Mouse (Mus musculus) T-cell, adult 2 months (primary cell): ENCODE results near the gene Sbk3.
A peak's percentile ranks its signal among the peaks of the same experiment; 100 is the strongest.
"Not testable (repeated sequence)": the region's sequence is repeated elsewhere in the genome, so short reads cannot be mapped to it uniquely, and the experiment has no call there.

Experiments used
- DNase-seq: peaks from one replicate; pipeline ENCODE4 v3.0.0; 2022; ENCODE audit warnings: low spot score

Sbk3 gene

DNA sequence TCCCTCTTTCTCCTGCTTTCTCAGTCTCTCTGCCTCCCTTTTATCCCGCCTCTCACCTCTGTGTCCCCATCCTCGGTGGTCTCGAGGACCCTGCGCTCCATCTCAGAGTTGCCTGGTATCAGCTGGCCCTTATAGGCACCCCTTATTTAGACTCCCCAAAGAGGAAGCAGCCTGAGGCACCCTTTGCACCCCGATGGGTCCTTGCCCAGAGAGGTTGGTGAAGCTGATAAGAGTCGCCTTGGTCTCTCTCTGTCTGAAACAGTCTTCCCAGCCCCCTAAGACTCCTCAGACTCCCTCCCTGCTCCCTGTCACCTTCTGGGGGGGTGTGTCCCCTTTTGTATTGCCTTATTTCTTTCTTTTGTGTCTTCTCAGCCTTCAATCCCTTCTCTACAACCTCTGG is at the start of gene Sbk3:
TSS of gene Sbk3 (minus strand) at position 101 of the 400 bp plus-strand sequence.
- no peak for DNase-seq

DNA sequence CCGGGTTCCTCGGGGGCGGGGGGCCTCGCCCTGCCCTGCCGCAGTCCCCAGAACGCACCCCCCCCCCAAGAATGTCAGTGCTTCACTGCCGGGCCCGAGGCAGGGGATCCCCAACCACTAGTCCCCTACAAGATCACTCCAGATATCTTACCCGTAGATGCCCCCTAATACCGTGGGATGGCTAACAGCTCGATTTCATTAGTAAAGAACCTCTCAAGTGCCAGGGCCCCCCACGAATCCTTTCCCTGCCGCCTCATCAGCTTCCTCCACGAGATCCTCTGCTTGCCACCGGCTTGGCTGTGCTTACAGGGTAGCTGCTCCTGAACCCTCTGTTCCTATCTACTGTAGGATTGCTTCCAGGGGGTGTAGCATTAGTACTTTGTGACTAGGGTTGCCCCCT is 49.7 kb upstream of the Sbk3 start:
- DNase-seq: no peak

DNA sequence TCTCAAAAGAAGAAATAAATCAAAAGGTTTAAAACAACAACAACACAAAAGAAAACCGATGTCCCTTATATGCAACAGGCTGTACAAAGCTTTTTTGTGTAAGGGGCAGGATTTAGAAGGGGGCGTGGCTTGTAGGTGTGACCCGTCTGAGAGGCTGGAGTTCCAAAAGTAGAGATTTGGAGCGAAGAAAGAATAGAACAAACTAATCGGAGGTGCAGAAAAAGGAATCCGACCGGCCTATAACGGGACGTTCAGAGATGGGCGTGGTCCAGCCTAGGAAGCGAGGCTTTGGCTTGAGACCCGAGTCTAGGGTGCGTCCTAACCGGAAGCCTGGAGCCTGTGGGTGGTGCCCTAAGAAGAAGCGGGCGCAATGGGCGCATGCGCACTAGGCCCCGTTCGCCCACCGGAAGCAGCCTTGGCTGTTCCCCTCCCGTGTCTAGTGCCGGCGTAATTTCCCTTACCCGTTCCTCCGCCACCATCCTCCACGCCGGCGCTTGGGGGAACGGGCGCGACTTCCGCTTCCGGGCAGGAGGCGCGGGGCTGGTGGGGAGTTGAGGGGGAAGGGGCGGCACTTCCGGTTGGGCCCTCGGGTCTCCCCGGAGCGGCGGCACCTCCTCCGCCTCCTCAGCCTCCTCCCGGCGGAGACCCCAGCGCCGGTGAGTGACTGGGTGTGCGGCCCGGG is 49.2 kb upstream of the Sbk3 start, which contains the start of the genes Zfp865 and Ccdc106:
TSS of gene Zfp865 (plus strand) at position 377 of the 682 bp plus-strand sequence.
TSS of gene Ccdc106 (plus strand) at position 554 of the 682 bp plus-strand sequence.
- peak; percentile 99 for DNase-seq

- DNase-seq: not testable (repeated sequence)
Measured at GRCm38 (mm10) chr7:5019576-5019975, 48.6 kb upstream of the Sbk3 start.

- no peak for DNase-seq
Measured at GRCm38 (mm10) chr7:5017931-5018330, 47.0 kb upstream of the Sbk3 start.

- peak; percentile 28 for DNase-seq
Measured at GRCm38 (mm10) chr7:5017352-5017751, 46.4 kb upstream of the Sbk3 start.

DNA sequence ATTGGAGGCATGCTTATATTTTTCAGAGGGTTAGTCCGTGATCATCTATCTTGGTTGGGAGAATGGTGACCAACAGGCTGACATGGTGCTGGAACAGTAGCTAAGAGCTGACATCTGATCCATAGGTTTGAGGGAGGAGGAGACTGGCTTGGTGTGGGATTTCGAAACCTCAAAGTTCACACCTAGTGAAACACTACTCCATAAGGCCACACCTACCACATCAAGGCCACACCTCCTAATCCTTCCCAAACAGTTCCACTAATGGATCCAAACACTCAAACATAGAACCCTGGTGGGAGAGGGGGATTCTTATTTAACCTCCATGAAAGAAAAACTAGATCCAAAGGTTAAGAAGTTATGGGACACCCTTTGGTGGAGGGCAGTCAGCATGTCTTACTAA is 46.0 kb upstream of the Sbk3 start:
- no peak for DNase-seq

GRCm38 (mm10) chr7:5016057-5016456 is 45.1 kb upstream of the Sbk3 start:
- DNase-seq: no peak

DNA sequence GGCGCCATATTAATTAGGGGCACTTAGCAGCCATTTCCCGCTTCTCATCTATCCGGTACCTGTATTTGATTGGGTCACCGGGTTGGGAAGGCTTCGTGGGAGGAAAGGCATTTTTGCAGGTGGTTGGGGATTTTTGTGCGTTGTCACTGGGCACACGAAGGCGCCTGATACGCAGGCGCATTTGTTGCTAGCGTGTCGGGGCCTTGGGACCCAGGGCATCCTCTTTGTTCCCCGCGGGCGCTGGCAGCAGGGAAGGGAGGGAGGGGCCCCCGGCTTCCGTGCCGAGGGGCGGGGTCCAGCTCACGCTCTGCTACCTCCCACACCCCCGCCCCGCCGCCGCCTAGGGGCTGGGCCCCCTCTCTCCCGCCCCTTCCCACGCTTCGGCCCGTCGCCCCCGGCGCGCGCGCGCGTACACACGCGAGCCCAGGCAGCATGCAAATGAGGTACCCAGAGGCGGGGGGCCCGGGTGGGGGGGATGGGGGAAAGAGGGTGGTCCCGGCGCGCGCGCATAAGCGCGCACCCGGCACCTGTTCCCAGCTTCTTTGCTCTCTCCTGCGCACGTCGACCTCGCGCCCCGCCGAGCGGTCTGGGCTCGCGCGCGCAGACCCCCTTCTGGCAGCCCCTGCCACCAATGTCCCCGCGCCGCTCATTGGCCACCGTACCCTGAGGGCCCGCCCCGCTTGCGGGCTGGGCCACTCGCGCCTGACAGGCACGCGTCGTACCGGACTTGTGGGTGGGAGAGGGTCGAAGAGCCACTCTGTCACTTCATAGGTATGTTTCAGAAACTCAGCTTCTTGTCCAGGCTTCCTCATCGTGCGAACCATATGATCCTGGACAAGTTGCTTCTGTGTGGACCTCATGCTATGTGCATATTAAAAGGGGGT is 44.4 kb upstream of the Sbk3 start, which contains the start of gene Gm44973:
TSS of gene Gm44973 (plus strand) at position 379 of the 884 bp plus-strand sequence.
- DNase-seq: peak; percentile 91

DNA sequence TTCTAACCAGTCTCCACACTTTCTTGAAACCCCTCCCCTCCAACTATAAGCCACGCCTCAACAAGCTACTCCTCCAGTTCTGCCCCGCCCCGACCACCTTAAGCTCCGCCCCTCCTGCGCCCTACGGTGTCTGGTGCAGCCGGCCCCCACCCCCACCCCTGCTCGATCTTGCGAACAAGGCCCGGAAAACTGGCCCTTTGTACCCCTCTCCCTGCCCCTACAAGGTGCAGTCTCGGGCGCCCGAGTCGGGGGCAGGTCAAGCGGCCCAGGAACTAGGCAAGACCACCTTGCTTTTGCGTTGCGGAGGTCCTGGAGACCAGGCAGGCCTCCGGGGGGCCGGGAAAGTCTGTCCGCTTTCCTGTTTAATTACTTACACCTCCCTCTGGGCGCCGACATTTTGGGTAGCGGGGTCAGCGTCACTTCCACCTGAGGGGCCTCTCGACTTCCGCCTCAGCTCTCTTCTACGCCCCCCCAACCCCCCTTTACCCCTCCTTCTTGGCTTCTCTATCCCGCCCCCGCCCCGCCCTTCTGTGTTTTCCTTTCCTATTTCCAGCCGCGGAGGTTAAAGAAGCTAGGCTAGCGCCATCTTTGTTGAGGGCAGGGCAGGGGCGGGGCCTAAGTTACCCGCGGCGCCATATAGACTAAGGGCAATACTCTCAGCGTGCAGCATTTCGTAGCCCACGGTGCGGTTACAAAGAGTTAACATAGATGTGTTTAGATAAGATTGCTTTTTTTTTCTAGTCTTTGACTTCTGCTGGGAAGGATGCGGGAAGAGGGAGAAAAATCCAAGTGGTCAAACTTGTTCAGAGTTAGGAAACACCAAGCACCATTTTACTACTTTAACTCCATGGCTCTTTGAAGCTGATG is 43.5 kb upstream of the Sbk3 start, which contains the start of the genes Zfp524 and Fiz1:
TSS of gene Zfp524 (plus strand) at position 165 of the 867 bp plus-strand sequence.
TSS of gene Fiz1 (minus strand) at position 447 of the 867 bp plus-strand sequence.
- peak; percentile 96 for DNase-seq

GRCm38 (mm10) chr7:5012681-5013513 is 41.9 kb upstream of the Sbk3 start:
- no peak for DNase-seq

- no peak for DNase-seq
Measured at GRCm38 (mm10) chr7:5008229-5008628, 37.3 kb upstream of the Sbk3 start.

DNA sequence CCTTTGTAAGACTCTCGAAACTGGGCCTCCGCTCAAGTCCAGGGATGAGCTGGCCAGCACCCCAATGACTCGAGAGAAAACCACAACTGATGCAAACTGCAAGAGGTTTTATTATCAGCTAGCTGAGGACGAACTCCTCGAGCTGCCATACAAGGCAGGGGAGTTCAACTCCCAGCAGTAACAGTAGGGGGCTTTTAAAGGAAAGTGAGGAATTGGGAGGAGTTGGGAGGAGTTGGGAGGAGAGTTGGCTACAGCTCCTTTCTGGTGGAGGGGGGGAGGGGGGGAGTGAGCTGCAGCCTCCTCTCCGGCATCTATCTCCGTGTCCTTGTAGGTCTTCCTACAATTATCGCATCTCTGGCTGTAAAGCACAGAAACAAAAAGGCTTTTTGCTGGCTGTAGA is 31.9 kb upstream of the Sbk3 start:
- not testable (repeated sequence) for DNase-seq

GRCm38 (mm10) chr7:4999876-5000275 is 28.9 kb upstream of the Sbk3 start:
- peak; percentile 36 for DNase-seq

GRCm38 (mm10) chr7:4996934-4997333 is 26.0 kb upstream of the Sbk3 start:
- no peak for DNase-seq

DNA sequence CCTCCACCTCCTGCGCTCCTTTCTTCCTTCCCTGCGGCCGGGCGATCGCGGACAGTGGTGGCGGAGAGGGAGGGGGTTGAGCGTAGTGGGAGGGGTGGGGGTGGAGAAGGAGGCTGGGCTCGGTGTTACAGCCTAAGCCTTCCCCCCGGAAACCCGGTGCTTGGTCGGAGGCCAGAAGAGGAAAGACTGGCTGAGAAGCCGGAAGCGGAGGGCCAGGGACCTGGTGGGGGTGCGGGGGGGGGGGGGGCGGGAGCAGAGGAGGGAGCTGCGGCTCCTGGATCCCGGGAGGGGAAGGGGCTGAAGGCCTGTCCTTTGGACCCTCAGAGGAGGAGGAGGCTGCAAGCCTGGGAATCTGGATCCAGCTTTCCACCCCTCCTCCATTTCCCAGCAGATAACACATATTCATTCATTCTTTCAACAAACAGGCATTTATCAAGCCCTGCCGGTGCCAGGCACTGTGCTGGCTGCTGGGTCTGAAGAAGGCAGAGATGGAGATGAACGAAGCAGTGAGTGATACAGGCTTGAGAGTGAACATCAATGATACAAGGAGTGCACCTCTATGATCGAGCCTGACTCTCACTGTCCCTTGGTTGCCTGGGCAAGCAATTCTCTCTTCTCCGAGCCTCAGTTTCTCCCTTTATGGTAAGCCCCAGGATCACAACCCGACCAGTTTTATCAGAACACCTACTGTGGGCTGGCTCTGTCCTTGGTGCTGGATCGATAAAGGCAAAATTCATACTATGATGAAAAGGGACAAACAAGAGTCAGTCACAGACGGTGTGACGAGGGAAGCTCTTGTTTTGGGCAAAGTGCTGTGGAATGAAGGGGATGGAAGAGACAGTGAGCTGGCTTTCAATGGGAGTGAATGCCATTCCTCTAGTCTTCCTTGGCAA is 25.3 kb upstream of the Sbk3 start, which contains the start of gene Zfp579:
TSS of gene Zfp579 (minus strand) at position 156 of the 893 bp plus-strand sequence.
- peak; percentile 76 for DNase-seq

GRCm38 (mm10) chr7:4995268-4996002 is 24.5 kb upstream of the Sbk3 start:
- no peak for DNase-seq

DNA sequence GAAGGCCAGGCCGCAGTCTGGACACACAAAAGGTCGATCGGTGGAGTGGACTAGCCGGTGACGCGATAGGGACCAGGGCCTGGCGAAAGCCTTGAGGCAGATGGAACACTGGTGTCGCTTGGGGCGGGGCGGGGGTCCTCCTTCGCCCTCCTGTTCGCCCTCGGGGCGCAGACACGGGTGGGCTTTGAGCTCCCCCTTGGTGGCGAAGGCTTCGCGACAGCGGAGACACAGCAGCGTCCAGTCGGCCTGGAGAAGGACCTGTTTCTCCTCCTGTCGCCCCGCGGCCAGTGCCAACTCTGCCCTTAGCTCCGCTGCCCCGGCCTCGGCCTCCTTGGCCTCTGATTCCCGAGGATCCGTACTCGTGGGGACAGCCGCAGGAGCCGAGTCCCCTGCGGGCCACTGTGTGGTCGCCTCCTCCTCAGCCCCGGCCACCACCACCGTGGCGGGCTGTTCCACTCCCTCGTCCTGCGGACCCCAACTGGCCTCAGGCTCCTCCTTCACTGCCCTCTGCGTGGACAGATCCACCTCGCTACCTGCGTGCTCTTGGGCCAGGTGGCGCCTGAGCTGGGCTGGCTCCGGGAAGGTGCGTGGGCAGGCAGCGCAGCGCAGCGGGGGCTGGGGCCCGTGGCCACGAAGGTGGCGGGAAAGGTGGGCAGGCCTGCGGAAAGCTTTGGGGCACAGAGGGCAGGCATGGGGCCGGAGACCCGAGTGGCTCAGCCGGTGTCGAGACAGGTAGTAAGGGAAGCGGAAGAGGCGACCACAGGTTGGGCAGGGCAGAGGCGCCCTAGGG is 23.2 kb upstream of the Sbk3 start:
- no peak for DNase-seq
